Mouse (Mus musculus) urinary bladder, postnatal 36 days (tissue): Measurements from ENCODE around the gene Rarb.

Source experiments
- DNase-seq, 2 experiments: peaks; one replicate each; pipeline ENCODE4 v3.0.0; 2022; ENCODE audit warnings: low spot score in 2 of 2, mixed read lengths in 1 of 2

Rarb gene

DNA sequence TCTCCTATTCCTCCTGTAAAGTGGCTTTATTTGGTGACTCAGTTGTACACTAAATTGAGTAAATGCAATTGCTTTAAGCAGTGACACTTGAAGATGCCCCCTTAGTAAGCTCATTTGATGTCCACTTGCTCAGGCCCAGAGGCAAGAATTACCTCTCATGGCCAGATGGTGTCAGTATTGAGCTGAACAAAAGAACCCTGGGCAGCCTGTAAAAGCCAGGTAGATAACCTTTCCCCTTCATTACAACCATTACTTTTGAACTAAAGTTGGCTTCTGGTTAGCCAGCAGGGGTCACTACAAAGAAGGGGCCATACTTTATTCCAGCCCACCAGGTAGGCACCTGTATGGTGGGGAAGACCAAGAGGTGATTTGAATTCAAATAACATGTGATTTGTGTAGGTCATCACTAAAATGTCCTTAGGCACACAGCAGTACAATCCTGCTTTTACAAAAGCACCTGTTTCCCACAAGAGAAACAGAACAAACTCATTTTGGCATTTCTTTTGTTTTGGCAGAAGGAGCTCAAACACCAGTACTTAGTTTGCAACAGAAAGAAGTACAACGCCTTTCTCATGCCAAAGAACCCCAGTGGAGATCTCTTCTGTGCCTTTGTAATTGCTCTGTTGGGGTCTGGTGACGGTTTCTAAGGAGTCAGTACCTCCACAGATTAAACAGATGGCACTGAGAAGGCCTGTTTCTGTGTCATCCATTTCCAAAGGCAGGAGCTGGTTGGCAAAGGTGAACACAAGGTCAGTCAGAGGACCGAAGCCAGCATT is 384.4 kb downstream of the Rarb start:
- peak; percentile 40 to 51 for DNase-seq

DNA sequence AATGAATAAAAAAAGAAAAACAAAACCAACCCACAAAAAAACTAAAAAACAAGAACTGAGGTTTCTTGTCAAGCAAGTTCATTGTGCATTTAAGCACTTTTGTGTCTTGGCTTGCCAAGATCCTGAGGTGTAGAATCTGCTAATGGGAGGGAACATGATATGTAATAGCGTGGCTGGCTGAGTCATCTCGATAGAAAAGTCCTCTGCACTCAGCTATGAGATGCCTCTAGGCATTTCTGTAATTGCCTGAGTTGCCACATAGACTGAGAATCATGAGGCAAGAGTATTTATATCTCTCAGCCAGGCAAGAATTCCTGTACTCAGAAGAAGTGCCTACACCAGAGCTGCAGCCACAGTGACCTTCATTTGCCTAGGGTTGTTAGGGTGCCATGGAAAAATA is 385.8 kb downstream of the Rarb start:
- no peak for DNase-seq

DNA sequence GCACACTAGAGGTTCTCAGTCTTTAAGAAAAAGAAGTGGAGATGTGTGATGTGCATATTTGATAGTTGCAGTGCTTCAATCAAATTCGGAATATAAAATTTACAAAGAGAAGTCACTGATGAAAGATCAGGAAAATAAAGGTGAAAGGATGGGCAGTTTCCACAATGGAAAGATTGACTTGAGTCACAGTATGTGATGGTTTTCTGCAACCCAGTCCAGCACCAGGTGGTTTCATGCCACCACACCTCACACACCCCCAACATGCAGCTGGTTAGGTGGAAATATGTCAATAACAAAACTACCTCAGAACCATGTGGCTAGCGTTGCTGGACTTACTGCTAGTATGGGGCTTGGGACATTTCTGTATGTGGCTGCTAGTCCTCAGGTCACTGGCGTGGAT is 386.4 kb downstream of the Rarb start:
- DNase-seq = no peak

DNA sequence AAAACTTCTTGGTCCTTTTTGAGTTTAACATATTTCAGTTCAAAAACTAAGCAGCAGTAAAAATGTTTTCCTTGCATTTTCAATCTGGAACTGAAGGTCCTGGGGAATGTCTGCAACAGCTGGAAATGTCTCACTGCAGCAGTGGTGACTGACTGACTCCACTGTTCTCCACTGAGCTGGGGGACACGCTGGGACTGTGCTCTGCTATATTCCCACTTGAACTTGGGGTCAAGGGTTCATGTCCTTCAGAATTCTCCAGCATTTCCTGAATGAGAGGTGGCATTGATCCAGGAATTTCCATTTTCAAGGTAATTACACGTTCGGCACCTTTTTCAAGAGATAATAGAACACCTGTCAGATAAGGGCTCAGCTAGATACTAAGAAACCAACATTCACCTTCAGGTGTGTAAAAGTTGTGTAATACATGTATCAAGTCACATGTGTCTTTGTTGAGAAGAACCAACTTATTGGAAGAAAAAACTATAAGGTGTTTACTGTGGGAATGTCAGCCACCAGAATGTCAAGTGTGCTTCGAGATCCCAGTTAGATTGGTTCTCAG is 386.9 kb downstream of the Rarb start:
- DNase-seq = no peak

DNA sequence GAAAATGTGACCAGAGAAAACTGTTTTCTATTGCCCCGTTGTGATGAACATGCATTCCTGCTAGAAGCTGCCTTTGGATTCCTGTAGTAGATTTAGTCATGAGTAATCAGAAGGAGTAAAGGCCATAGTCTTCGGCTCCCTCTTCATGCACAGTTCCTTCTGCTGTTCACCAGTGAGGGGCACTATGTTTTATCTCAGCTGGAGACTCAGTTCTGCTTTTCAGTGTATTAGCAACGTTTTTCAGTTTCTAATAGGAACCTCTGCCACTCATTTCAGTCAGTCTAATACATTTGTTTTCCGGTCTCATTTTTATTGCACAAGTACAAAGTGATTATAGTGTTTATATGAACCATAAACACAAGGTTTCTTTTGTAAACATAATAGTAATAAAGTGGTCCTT is 391.4 kb downstream of the Rarb start:
- DNase-seq = no peak

DNA sequence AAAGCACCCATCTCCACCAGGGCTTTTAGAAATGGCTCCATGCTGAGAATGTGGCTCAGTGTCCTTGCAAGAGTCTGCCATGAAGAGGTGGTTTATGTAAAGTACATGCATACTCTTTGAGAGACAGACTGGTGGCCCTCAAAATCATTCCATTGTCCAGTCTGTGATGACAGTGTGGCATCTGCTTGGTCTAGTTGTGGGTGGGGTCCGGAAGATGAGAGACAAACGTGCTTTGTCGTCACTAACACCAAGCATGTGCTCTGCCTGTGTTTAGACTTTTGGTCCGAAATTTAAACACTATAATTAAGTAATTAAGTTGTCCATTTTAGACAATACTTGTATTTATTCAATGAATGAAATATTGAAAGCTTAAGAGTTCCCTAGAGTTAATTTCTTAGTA is 404.8 kb downstream of the Rarb start:
- no peak for DNase-seq

DNA sequence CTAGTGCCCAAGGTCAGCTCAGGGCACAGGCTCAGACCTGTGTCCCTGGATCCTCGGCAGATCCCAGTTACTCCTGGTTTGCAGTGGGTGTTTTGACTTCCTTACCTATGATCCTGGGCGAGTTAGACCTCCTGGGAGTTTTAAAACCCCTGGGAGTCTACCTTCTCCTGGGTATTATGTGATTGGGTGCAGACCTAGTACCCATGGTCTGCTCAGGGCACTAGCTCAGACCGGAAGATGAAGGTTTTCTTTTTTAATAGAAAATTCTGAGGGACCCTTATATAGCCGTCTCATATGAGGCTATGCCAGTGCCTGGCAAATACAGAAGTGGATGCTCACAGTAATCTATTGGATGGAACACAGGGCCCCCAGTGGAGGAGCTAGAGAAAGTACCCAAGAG is 413.8 kb downstream of the Rarb start:
- no peak for DNase-seq

DNA sequence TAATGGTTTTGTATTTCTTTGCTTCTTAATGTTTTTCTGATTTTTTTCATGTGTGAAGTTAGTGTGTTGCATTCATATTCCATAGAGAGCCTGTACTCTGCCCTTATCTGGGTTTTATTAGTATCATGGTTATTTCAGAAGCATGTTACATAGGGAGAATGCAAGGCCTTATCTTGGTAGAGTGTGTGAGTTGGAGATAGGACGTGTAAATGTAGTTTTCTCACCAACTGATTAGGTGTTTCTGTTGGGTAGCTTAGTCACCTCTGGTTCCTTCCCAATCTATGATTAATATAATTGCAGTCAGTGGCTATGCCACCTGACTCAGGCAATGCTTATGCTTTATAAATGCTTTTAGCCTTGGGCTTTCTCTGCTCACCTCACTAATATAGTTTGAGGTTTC is 434.2 kb downstream of the Rarb start:
- DNase-seq = no peak
